Mouse (Mus musculus) kidney, postnatal 0 days (tissue): ENCODE results near the gene Them5. TPM values are rescaled to one million over a fixed set of nuclear protein-coding genes. Genes with fewer than 3 reads are reported as not detected.

ENCODE experiments used
- ATAC-seq: fragments of 200-750 bp; cut with Nextera tagmentation; replicated peaks from 2 replicates; pipeline ENCODE4 v1.8.0; 2017; ENCODE audit warnings: low read depth, moderate number of reproducible peaks, moderate TSS enrichment, moderate library complexity; ENCODE audit not compliant: low FRiP score
- DNase-seq: peaks from one replicate; pipeline ENCODE4 v3.0.0-alpha.2; 2016; ENCODE audit warnings: low spot score
- H3K27ac ChIP-seq: fragments of 300-500 bp; sonication (generic); 2 replicates; pipeline ENCODE4 v1.5.1; 2014; ENCODE audit warnings: mild to moderate bottlenecking
- H3K27me3 ChIP-seq: fragments of 300-500 bp; sonication (generic); 2 replicates; pipeline ENCODE4 v1.6.1; 2014; ENCODE audit warnings: low read length, mixed read lengths; ENCODE audit not compliant: insufficient read depth
- H3K36me3 ChIP-seq: fragments of 300-500 bp; sonication (generic); 2 replicates; pipeline ENCODE4 v1.6.1; 2014; ENCODE audit warnings: low read length, mixed read lengths; ENCODE audit not compliant: insufficient read depth
- H3K4me1 ChIP-seq: fragments of 300-500 bp; sonication (generic); replicated peaks from 2 replicates; pipeline ENCODE4 v1.6.1; 2014; ENCODE audit warnings: antibody characterized with exemption, low read length, mixed read lengths; ENCODE audit not compliant: insufficient read depth
- H3K4me2 ChIP-seq: fragments of 300-500 bp; sonication (generic); 2 replicates; pipeline ENCODE4 v1.6.1; 2014; ENCODE audit warnings: mild to moderate bottlenecking, low read length, moderate library complexity, mixed read lengths
- H3K4me3 ChIP-seq: fragments of 300-500 bp; sonication (generic); replicated peaks from 2 replicates; pipeline ENCODE4 v1.5.1; 2014; ENCODE audit warnings: low read depth, low read length
- H3K9ac ChIP-seq: fragments of 300-500 bp; sonication (generic); 2 replicates; pipeline ENCODE4 v1.6.1; 2014; ENCODE audit warnings: low read depth, low read length
- H3K9me3 ChIP-seq: fragments of 300-500 bp; sonication (generic); replicated peaks from 2 replicates; pipeline ENCODE4 v1.6.1; 2016; ENCODE audit warnings: low read length, inconsistent platforms, mixed read lengths
- CTCF ChIP-seq: IDR thresholded peaks from 2 replicates; pipeline ENCODE4 v1.5.1; 2016; ENCODE audit warnings: antibody characterized with exemption, low read depth, mild to moderate bottlenecking, moderate library complexity
- WGBS: fragments of 180-500 bp; shearing (Covaris S2); extraction: QIAGEN DNeasy Blood & Tissue Kit; methylation state at CpG from one replicate; pipeline ENCODE4 v1.1.7; 2014; 5-methylcytosine and 5-hydroxymethylcytosine counted together
- polyA plus RNA-seq: library from polyadenylated mRNA; unstranded; fragments of >200 nt; fragmentation: Nextera tagmentation; extraction: Ambion mirVana; gene quantifications from 2 replicates; pipeline ENCODE4 v1.2.1, GENCODE M21; 2015

Gene Them5
- polyA plus RNA-seq, 1 experiment from 2014 or later: 0.09 TPM

DNA sequence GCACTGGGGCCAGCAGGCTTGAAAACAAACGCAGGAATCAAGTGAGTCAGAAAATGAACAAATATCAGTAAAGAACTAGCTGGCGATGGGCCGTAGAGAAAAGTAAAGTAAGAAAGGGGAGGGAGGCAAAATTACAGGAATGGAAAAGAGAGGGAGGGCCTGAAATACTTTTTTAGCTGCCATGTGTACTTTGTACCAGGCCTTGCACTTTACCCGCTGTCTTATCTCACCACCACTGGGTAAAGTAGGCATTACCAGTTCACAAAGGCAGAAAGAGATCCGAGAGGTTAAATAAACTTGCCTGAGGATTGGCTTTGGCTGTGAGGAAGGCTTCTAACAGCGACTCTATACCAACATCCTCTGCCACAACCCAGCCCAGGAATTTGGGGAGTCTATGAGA, 25.6 kb downstream of the Them5 start:
- no peaks in the 10 kb centered on the region for H3K9me3 ChIP-seq
- DNase-seq: no peak
- peaks cover 10% of the 10 kb centered on the region; the same call in 1 of the 2 replicates for H3K27me3 ChIP-seq
- peaks cover 12% of the 10 kb centered on the region; the same call in 1 of the 2 replicates for H3K4me1 ChIP-seq
- H3K27ac ChIP-seq: no peak overlapping the region
- no peak for TF ChIP-seq CTCF
- no peak for ATAC-seq
- H3K4me2 ChIP-seq: no peak overlapping the region
- no peaks in the 10 kb centered on the region for H3K36me3 ChIP-seq
- 77% methylated on average over 6 of the region's 6 CpGs for WGBS
- H3K4me3 ChIP-seq: no peak overlapping the region
- H3K9ac ChIP-seq: no peak overlapping the region

DNA sequence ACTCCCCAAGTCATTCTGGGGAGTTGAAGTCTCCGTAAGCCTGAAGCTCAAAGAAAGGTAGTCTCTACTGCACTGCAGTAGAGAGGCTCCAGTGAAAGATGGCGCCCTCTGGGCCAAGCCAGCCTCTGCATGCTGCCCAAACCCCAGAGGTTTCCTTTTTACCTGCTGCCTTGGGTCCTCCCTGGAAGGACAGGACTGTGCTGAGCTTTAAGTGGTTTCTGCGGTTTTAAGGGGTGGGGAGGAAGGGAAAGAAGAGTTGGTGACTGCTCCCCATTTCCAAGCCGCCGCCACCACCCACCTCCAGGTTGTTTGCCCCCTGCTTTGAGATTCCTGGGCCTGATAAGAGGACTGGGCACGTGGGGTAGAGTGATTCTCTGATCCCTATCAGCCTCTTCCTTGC, 26.7 kb downstream of the Them5 start:
- H3K4me3 ChIP-seq: no peak overlapping the region
- H3K4me1 ChIP-seq: peaks cover 6% of the 10 kb centered on the region; the same call in 1 of the 2 replicates
- no peaks in the 10 kb centered on the region for H3K9me3 ChIP-seq
- no peaks in the 10 kb centered on the region for H3K36me3 ChIP-seq
- TF ChIP-seq CTCF: no peak
- no peak overlapping the region for H3K27ac ChIP-seq
- no peak overlapping the region for H3K4me2 ChIP-seq
- H3K9ac ChIP-seq: no peak overlapping the region
- ATAC-seq (no peak), DNase-seq (no peak)
- 63% methylated on average over 6 of the region's 6 CpGs for WGBS
- H3K27me3 ChIP-seq: 0 out of 2 replicates have a peak, but pooled peaks cover 5% of the 10 kb centered on the region

GRCm38 (mm10) chr3:94369709-94370108, 27.8 kb downstream of the Them5 start:
- Histone ChIP-seq H3K9ac (no peak overlapping the region), H3K4me3 (no peak overlapping the region), H3K27me3 (no peaks in the 10 kb centered on the region), H3K9me3 (no peaks in the 10 kb centered on the region), H3K36me3 (no peaks in the 10 kb centered on the region), H3K4me2 (no peak overlapping the region), H3K27ac (no peak overlapping the region), H3K4me1 (no peaks in the 10 kb centered on the region; the same call in 1 of the 2 replicates)
- DNase-seq (no peak), ATAC-seq (no peak)
- 52% methylated on average over 2 of the region's 2 CpGs for WGBS
- TF ChIP-seq CTCF: no peak

- TF ChIP-seq CTCF: no peak
- Histone ChIP-seq H3K4me3 (no peak overlapping the region), H3K36me3 (no peaks in the 10 kb centered on the region), H3K9me3 (no peaks in the 10 kb centered on the region), H3K27me3 (no peaks in the 10 kb centered on the region), H3K4me2 (peak overlapping the region; percentile 16; the same call in 1 of the 2 replicates), H3K27ac (peak overlapping the region; percentile 79; the same call in 1 of the 2 replicates), H3K4me1 (no peaks in the 10 kb centered on the region; the same call in 1 of the 2 replicates), H3K9ac (no peak overlapping the region)
- DNase-seq (peak; percentile 82), ATAC-seq (peak; percentile 82)
- WGBS: 2% methylated on average over 11 of the region's 11 CpGs
Observed at GRCm38 (mm10) chr3:94371637-94372036, 29.7 kb downstream of the Them5 start.

DNA sequence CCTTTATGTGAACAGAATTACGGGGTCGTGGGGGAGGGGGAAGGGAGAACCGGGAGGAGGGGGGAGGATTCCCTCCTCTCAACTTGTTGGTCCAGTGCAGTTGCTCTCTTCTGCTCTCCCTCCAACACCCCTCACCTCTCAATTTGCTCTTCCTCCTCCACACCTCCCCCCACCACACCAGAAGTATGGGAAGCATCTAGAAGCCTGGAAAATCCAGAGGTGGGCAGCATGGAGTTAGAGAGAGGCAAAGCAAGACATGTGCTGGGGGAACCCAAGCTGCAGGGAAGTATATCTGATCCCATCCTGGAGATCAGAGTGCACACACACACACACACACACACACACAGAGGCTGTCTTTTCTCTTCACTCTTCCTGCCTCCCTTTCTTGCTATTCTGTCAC, 30.1 kb downstream of the Them5 start:
- H3K4me2 ChIP-seq: peak overlapping the region; percentile 16; the same call in 1 of the 2 replicates
- ATAC-seq (no peak; the same call in 1 of the 2 replicates), DNase-seq (no peak)
- no peak for TF ChIP-seq CTCF
- no peak overlapping the region for H3K4me3 ChIP-seq
- no peaks in the 10 kb centered on the region for H3K9me3 ChIP-seq
- no peak overlapping the region for H3K9ac ChIP-seq
- no peaks in the 10 kb centered on the region for H3K36me3 ChIP-seq
- H3K27me3 ChIP-seq: no peaks in the 10 kb centered on the region
- WGBS: 6% methylated on average over 3 of the region's 3 CpGs
- H3K27ac ChIP-seq: peak overlapping the region; percentile 79; the same call in 1 of the 2 replicates
- H3K4me1 ChIP-seq: no peaks in the 10 kb centered on the region; the same call in 1 of the 2 replicates

GRCm38 (mm10) chr3:94372641-94373040, 30.7 kb downstream of the Them5 start, which contains the start of gene Rorc:
TSS of gene Rorc (plus strand) at chr3:94372794.
- Histone ChIP-seq H3K4me3 (peak within 1 kb of the TSS; percentile 41), H3K4me2 (peak within 1 kb of the TSS; percentile 60), H3K9me3 (no peaks in the 10 kb centered on the region), H3K36me3 (no peaks in the 10 kb centered on the region), H3K9ac (peak within 1 kb of the TSS; percentile 63), H3K4me1 (no peaks in the 10 kb centered on the region; the same call in 1 of the 2 replicates), H3K27ac (peak within 1 kb of the TSS; percentile 79), H3K27me3 (no peaks in the 10 kb centered on the region)
- DNase-seq: peak; percentile 59
- TF ChIP-seq CTCF: no peak
- peak; percentile 80 for ATAC-seq
- WGBS: 10% methylated on average over 5 of the region's 5 CpGs
